Mouse (Mus musculus) midbrain, embryonic 15.5 days (tissue): ENCODE results near the gene Cuzd1. TPM values are rescaled to one million over a fixed set of nuclear protein-coding genes. Genes with fewer than 3 reads are reported as not detected.

Source experiments
- ATAC-seq: fragments of 200-750 bp; cut with Nextera tagmentation; replicated peaks from 2 replicates; pipeline ENCODE4 v1.8.0; 2017; ENCODE audit warnings: moderate TSS enrichment
- H3K27ac ChIP-seq: fragments of 300-500 bp; sonication (generic); 2 replicates; pipeline ENCODE4 v1.5.1; 2015; ENCODE audit warnings: mild to moderate bottlenecking, inconsistent platforms
- H3K27me3 ChIP-seq: fragments of 300-500 bp; sonication (generic); replicated peaks from 2 replicates; pipeline ENCODE4 v1.6.1; 2015; ENCODE audit warnings: inconsistent platforms
- H3K36me3 ChIP-seq: fragments of 300-500 bp; sonication (generic); replicated peaks from 2 replicates; pipeline ENCODE4 v1.6.1; 2015; ENCODE audit warnings: inconsistent platforms
- H3K4me1 ChIP-seq: fragments of 300-500 bp; sonication (generic); 2 replicates; pipeline ENCODE4 v1.6.1; 2015; ENCODE audit warnings: inconsistent platforms
- H3K4me2 ChIP-seq: fragments of 300-500 bp; sonication (generic); 2 replicates; pipeline ENCODE4 v1.6.1; 2015; ENCODE audit warnings: inconsistent platforms, mild to moderate bottlenecking, moderate library complexity
- H3K4me3 ChIP-seq: fragments of 300-500 bp; sonication (generic); 2 replicates; pipeline ENCODE4 v1.5.1; 2015; ENCODE audit warnings: mild to moderate bottlenecking, inconsistent platforms
- H3K9ac ChIP-seq: fragments of 300-500 bp; sonication (generic); 2 replicates; pipeline ENCODE4 v1.6.1; 2015; ENCODE audit warnings: mild to moderate bottlenecking, inconsistent platforms
- H3K9me3 ChIP-seq: fragments of 300-500 bp; sonication (generic); 2 replicates; pipeline ENCODE4 v1.6.1; 2016; ENCODE audit warnings: inconsistent platforms
- WGBS: fragments of 180-500 bp; shearing (Covaris S2); methylation state at CpG from one replicate; pipeline ENCODE4 v1.1.7; 2015; ENCODE audit warnings: mixed read lengths; 5-methylcytosine and 5-hydroxymethylcytosine counted together
- polyA plus RNA-seq: library from polyadenylated mRNA; unstranded; fragments of >200 nt; fragmentation: Nextera tagmentation; extraction: Ambion mirVana; gene quantifications from 2 replicates; pipeline ENCODE4 v1.2.1, GENCODE M21; 2015

Gene Cuzd1
- polyA plus RNA-seq, 1 experiment from 2014 or later: not detected

- no peak within 1 kb of the TSS for H3K9ac ChIP-seq
- no peak within 1 kb of the TSS for H3K4me2 ChIP-seq
- no peaks in the 10 kb centered on the region for H3K36me3 ChIP-seq
- H3K27ac ChIP-seq: no peak within 1 kb of the TSS
- no peaks in the 10 kb centered on the region for H3K4me1 ChIP-seq
- ATAC-seq: no peak
- H3K4me3 ChIP-seq: no peak within 1 kb of the TSS
- WGBS: 93% methylated on average over 5 of the region's 5 CpGs
- H3K9me3 ChIP-seq: no peaks in the 10 kb centered on the region
- H3K27me3 ChIP-seq: no peaks in the 10 kb centered on the region
Observed at GRCm38 (mm10) chr7:131329416-131329815, 7.3 kb upstream of the Cuzd1 start, which contains the start of gene Fam24b. Fam24b (minus strand) TSS chr7:131329516.

- Histone ChIP-seq H3K27me3 (no peaks in the 10 kb centered on the region), H3K9me3 (no peaks in the 10 kb centered on the region), H3K27ac (no peak overlapping the region), H3K4me1 (no peaks in the 10 kb centered on the region), H3K36me3 (no peaks in the 10 kb centered on the region), H3K4me3 (no peak overlapping the region), H3K4me2 (no peak overlapping the region), H3K9ac (no peak overlapping the region)
- ATAC-seq: no peak
- WGBS: 89% methylated on average over 5 of the region's 5 CpGs
Observed at GRCm38 (mm10) chr7:131327054-131327453, 5.0 kb upstream of the Cuzd1 start.

DNA sequence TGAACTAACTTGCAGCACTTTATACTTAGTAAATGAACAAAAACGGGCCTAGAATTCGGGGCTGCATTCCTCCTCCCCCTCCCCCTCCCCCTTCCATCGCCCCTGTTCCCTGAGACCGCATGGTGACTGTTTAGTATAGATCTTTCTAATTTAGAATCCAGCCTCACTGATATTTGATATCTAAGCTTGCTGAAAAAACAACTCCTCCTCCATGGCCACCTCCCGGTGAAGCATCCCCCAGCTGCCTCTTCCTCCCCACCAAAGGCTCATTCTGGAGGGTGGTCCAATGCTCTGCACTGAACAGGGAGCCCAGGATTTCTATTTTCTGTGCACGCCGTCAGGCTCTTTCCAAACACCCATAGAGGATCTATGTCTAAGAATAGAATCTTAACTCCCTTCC lies 3.8 kb downstream of the Cuzd1 start:
- Histone ChIP-seq H3K36me3 (no peaks in the 10 kb centered on the region), H3K4me1 (no peaks in the 10 kb centered on the region), H3K4me2 (no peak overlapping the region), H3K9me3 (no peaks in the 10 kb centered on the region), H3K27ac (no peak overlapping the region), H3K4me3 (no peak overlapping the region), H3K9ac (no peak overlapping the region), H3K27me3 (no peaks in the 10 kb centered on the region)
- WGBS: 87% methylated on average over 5 of the region's 7 CpGs
- no peak for ATAC-seq

DNA sequence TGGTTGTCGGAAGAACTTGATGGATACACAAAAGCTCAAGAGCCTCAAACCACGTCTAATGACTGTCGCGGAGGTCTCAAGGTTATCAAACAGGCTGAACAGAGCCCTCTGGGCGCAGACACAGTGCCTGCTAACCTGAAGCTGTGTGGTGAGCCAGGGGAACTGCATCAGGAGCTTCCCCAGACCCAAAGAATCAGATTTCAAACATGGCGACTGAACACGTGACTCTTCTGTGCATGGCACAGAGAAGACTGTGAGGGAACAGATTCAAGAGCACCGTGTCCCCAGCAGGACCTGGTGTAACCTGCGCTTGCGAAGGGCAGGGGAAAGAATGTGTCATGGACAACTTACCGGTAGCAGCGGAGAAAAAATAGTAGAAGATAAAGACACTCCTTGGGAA lies 4.5 kb downstream of the Cuzd1 start:
- H3K9ac ChIP-seq: no peak overlapping the region
- no peaks in the 10 kb centered on the region for H3K36me3 ChIP-seq
- H3K9me3 ChIP-seq: no peaks in the 10 kb centered on the region
- no peak for ATAC-seq
- no peak overlapping the region for H3K4me2 ChIP-seq
- no peak overlapping the region for H3K27ac ChIP-seq
- H3K4me3 ChIP-seq: no peak overlapping the region
- no peaks in the 10 kb centered on the region for H3K27me3 ChIP-seq
- WGBS: 78% methylated on average over 12 of the region's 12 CpGs
- no peaks in the 10 kb centered on the region for H3K4me1 ChIP-seq

- no peaks in the 10 kb centered on the region for H3K9me3 ChIP-seq
- H3K27me3 ChIP-seq: no peaks in the 10 kb centered on the region
- no peak overlapping the region for H3K27ac ChIP-seq
- no peak overlapping the region for H3K4me2 ChIP-seq
- ATAC-seq: no peak
- H3K4me1 ChIP-seq: no peaks in the 10 kb centered on the region
- H3K36me3 ChIP-seq: no peaks in the 10 kb centered on the region
- WGBS: 85% methylated on average over 7 of the region's 7 CpGs
- no peak overlapping the region for H3K4me3 ChIP-seq
- H3K9ac ChIP-seq: no peak overlapping the region
Observed at GRCm38 (mm10) chr7:131314493-131314892, 7.6 kb downstream of the Cuzd1 start.

DNA sequence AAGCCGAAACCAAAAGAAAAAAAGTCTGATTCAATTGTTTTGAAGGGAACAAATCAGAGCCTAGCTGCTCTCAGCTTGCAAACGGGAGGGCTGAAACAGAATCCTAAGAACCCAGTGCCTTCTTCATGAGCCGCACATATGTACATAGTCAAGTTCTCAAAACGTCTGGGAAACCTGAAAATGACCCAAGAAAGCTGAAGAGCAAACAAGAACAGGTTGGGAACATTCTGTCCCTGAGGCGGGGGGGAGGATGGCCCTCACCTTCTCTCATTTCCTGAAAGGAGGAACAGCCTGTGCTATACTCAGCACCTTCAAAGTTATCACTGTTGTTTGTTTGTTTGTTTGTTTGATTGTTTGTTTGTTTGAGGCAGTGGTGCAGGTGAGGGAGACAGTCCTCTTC lies 15.4 kb downstream of the Cuzd1 start:
- Histone ChIP-seq H3K27me3 (no peaks in the 10 kb centered on the region), H3K36me3 (no peaks in the 10 kb centered on the region), H3K9ac (no peak overlapping the region), H3K4me3 (no peak overlapping the region), H3K4me1 (no peaks in the 10 kb centered on the region), H3K27ac (no peak overlapping the region), H3K9me3 (no peaks in the 10 kb centered on the region), H3K4me2 (no peak overlapping the region)
- 79% methylated on average over 5 of the region's 5 CpGs for WGBS
- ATAC-seq: no peak

DNA sequence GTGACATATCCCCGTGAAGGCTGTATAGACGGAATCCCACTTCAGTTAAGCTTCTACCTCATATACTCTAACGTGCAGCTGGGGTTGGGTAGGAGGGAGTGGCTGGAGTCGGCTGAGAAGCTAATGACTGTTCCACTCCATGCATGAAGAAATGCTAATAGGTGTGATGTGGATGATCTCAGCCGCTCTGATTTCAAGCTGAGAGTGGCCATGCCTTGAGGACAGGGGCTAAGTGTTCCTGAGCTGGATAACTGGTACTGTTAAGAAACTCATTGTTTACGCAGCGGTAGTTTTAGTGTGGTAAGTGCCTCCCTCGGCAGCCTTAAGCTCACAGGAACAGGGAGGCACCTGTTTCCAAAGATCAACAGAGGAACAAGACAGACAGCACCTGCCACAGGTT lies 18.8 kb downstream of the Cuzd1 start:
- Histone ChIP-seq H3K27ac (no peak overlapping the region), H3K27me3 (no peaks in the 10 kb centered on the region), H3K4me3 (no peak overlapping the region), H3K36me3 (no peaks in the 10 kb centered on the region), H3K9me3 (no peaks in the 10 kb centered on the region), H3K9ac (no peak overlapping the region), H3K4me2 (no peak overlapping the region), H3K4me1 (no peaks in the 10 kb centered on the region)
- 85% methylated on average over 8 of the region's 8 CpGs for WGBS
- no peak for ATAC-seq

DNA sequence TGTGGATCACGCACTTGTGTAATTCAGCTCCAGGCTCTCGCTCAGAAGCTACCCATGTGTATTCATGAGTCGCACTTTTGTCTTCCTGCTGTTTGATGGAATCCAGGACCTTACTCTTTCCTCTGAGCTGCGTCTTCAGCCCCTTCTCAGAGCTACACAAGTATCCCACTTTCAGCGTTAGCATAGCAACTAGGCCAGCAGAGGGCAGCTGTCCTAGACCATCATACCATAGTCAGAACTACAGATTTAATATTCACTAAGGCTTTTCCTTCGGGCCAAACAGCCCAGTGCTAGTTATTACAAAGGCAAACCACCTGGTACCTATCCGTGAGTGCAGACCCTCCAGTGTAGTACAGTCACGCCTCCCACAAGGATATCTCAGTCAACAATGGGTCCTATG lies 24.9 kb downstream of the Cuzd1 start:
- H3K9me3 ChIP-seq: no peaks in the 10 kb centered on the region
- no peaks in the 10 kb centered on the region for H3K4me1 ChIP-seq
- WGBS: 79% methylated on average over 8 of the region's 8 CpGs
- no peak for ATAC-seq
- no peak overlapping the region for H3K4me3 ChIP-seq
- H3K9ac ChIP-seq: no peak overlapping the region
- H3K4me2 ChIP-seq: no peak overlapping the region
- no peaks in the 10 kb centered on the region for H3K36me3 ChIP-seq
- H3K27me3 ChIP-seq: no peaks in the 10 kb centered on the region
- no peak overlapping the region for H3K27ac ChIP-seq

DNA sequence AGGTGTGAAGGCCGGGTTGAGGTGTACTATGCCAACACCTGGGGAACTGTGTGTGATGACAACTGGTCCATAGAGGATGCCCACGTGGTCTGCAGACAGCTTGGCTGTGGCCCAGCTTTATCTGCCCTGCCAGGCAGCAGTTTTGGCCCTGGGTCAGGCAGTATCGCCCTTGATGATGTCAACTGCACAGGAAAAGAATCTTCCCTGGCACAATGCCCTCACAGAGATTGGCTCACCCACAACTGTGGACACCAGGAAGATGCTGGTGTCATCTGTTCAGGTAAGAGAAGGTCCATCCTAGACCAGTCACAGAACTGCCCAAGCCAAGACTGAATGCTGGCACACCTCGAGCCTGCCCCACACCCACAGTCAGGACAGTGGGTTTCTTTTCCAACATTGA lies 56.2 kb downstream of the Cuzd1 start:
- no peak overlapping the region for H3K27ac ChIP-seq
- no peaks in the 10 kb centered on the region for H3K27me3 ChIP-seq
- no peaks in the 10 kb centered on the region for H3K36me3 ChIP-seq
- no peak overlapping the region for H3K9ac ChIP-seq
- no peaks in the 10 kb centered on the region for H3K9me3 ChIP-seq
- WGBS: 80% methylated on average over 4 of the region's 4 CpGs
- no peaks in the 10 kb centered on the region for H3K4me1 ChIP-seq
- no peak for ATAC-seq
- H3K4me2 ChIP-seq: no peak overlapping the region
- no peak overlapping the region for H3K4me3 ChIP-seq

DNA sequence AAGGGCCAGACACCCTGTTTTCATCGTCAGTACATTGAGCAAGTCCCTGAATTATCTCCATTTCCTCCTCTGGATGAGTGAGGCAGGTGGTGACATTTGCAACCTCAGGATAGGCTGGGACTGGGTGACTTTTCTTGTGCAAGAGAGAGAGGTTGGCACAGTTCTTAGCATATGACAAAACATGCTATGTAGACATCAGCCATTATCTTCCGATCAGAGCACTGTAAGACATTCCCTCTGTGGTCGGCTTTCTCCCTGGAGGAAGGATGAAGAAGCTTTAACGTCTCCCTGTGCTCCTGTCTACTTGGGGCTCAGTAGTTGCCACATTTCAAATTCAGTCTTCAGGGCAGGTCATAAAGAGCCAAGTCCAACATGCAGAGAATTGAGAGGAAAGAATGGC lies 57.8 kb downstream of the Cuzd1 start:
- H3K36me3 ChIP-seq: no peaks in the 10 kb centered on the region
- H3K9me3 ChIP-seq: no peaks in the 10 kb centered on the region
- no peak overlapping the region for H3K4me2 ChIP-seq
- ATAC-seq: no peak
- no peaks in the 10 kb centered on the region for H3K27me3 ChIP-seq
- WGBS: 92% methylated on average over 4 of the region's 4 CpGs
- H3K9ac ChIP-seq: no peak overlapping the region
- H3K4me1 ChIP-seq: no peaks in the 10 kb centered on the region
- no peak overlapping the region for H3K4me3 ChIP-seq
- H3K27ac ChIP-seq: no peak overlapping the region

- no peak overlapping the region for H3K9ac ChIP-seq
- H3K36me3 ChIP-seq: no peaks in the 10 kb centered on the region
- H3K9me3 ChIP-seq: no peaks in the 10 kb centered on the region
- no peak overlapping the region for H3K27ac ChIP-seq
- no peaks in the 10 kb centered on the region for H3K27me3 ChIP-seq
- 62% methylated on average over 6 of the region's 6 CpGs for WGBS
- no peak for ATAC-seq
- no peaks in the 10 kb centered on the region for H3K4me1 ChIP-seq
- H3K4me3 ChIP-seq: no peak overlapping the region
- H3K4me2 ChIP-seq: no peak overlapping the region
Observed at GRCm38 (mm10) chr7:131260946-131261345, 61.1 kb downstream of the Cuzd1 start.
